Mouse (Mus musculus) heart, adult 18-20 months (tissue): ENCODE results near the gene Rbsn. TPM values are rescaled to one million over a fixed set of nuclear protein-coding genes. Genes with fewer than 3 reads are reported as not detected.

ENCODE experiments used
- DNase-seq, 2 experiments: peaks; one replicate each; pipeline ENCODE4 v3.0.0; 2021 to 2022; ENCODE audit warnings: mixed read lengths in 1 of 2
- total RNA-seq, 2 experiments: library from RNA; stranded (reverse); gene quantifications; 2 replicates each; pipeline ENCODE4 v1.2.3; 2021

The Rbsn gene
- total RNA-seq, 2 experiments from 2014 or later = 12.4 to 13.3 TPM

DNA sequence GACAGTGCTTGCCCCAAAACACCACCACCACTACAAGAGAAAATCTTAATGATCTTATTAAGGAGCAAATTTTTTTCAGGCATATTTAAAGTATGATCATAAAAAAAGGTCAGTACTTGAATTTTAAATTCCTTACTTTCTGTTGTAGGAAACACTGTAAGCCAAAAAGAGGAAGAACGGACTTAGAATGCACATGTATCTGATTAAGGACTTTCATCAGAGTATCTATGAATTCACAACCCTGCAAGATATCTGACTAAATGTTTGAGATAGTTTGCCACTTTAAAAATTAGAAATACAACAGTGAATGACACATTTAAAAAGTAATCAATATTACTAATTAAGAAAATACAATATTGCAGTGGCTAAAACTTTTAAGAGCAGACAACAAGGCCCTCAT is 38.3 kb downstream of the Rbsn start:
- no peak for DNase-seq

DNA sequence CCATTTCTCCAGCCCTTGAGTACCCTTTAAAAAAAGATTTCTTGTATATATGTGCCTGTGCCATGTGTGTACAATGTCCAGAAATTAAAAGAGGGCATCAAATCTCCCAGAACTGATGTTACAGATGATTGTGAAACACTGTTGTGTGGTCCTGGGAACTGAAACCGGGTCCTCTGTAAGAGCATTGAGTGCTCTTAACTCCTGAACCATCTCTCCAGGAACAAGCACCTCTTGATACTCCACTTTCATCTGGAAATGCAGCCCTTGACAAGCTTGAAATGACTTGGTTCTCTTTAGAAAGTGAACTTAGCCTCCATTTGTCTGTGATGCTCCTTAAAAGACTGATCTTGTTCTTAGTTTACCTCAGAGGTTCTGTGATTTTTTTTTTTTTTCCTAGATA is 52.0 kb downstream of the Rbsn start:
- DNase-seq = no peak

DNA sequence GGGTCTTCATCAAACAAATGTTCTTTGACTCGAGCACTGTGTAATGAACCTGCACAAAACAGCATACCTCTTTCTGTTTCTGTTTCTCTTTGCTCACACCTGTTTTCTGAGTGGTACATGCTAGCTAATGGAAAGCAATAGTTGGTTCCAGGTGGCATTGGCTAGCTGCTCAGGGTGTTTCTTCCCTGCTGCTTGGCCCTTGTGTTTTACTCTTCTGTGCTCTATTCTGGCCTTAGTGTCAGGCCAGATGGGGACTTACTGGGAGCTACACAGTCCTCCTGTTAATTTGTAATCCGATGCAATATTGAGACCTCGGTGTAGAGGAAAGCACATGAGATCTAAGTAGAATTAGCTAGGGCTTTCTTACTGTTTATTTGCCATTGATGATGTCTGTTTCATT is 55.9 kb downstream of the Rbsn start:
- DNase-seq = no peak

DNA sequence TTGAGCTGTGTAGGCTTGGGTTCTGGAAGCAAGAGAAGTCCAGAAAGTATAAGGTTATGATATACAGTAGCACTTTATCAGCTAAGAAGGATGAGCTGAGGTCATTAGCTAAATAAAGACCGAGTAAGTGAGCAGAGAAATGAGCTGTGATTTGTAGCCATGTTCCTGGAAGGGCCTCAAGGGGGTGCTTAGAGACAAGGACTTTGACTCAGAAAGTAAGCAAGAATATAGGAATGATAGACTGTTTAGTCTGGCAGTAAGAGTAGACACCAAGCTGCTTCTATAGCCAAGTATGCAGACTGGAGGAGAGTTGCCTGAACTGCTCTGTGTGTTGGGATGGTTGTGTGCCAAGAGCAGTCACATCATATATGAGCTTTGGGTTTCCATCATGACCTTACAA is 61.0 kb downstream of the Rbsn start:
- DNase-seq = no peak

- DNase-seq = no peak
Observed at GRCm38 (mm10) chr6:92145881-92146280, 68.8 kb downstream of the Rbsn start.

Other genes with a start within 250 kb of the Rbsn start
- gene Fgd5, start 236.0 kb downstream of the Rbsn start, total RNA-seq = 10 to 100 TPM; 20.4 to 22.3 TPM
- gene Nr2c2, start 123.5 kb downstream of the Rbsn start, total RNA-seq = 10 to 100 TPM; 20.1 to 24.9 TPM
- 10 to 100 TPM; 77.8 to 91.9 TPM for gene Mrps25, start 30.9 kb downstream of the Rbsn start, total RNA-seq
- not detected for gene Trh, start 29.7 kb upstream of the Rbsn start, total RNA-seq